Mouse (Mus musculus) brain, adult 2 months (tissue): ENCODE measurements around the gene Slc25a44.
"Not testable (repeated sequence)": the region's sequence is repeated elsewhere in the genome, so short reads cannot be mapped to it uniquely, and the experiment has no call there.

Experiments used
- DNase-seq: peaks from one replicate; pipeline ENCODE4 v3.0.0; 2011; ENCODE audit warnings: low read depth, low spot score

Slc25a44 gene

GRCm38 (mm10) chr3:88415668-88416067 is 9.3 kb downstream of the Slc25a44 start:
- DNase-seq = no peak

GRCm38 (mm10) chr3:88412636-88413035 is 12.3 kb downstream of the Slc25a44 start:
- DNase-seq = no peak

GRCm38 (mm10) chr3:88411681-88412080 is 13.3 kb downstream of the Slc25a44 start:
- no peak for DNase-seq

GRCm38 (mm10) chr3:88410645-88411031 is 14.3 kb downstream of the Slc25a44 start:
- DNase-seq = no peak

GRCm38 (mm10) chr3:88409741-88410644 is 14.9 kb downstream of the Slc25a44 start, which contains the start of gene Pmf1:
TSS of gene Pmf1 (minus strand) at chr3:88410331.
- peak; percentile 95 for DNase-seq

GRCm38 (mm10) chr3:88408953-88409352 is 16.0 kb downstream of the Slc25a44 start:
- no peak for DNase-seq

GRCm38 (mm10) chr3:88407529-88407928 is 17.4 kb downstream of the Slc25a44 start:
- no peak for DNase-seq

- peak; percentile 96 for DNase-seq
Measured at GRCm38 (mm10) chr3:88407090-88407489, 17.8 kb downstream of the Slc25a44 start.

- DNase-seq = no peak
Measured at GRCm38 (mm10) chr3:88403522-88404230, 21.3 kb downstream of the Slc25a44 start.

GRCm38 (mm10) chr3:88398666-88399065 is 26.3 kb downstream of the Slc25a44 start:
- DNase-seq = peak; percentile 93

GRCm38 (mm10) chr3:88395742-88396141 is 29.2 kb downstream of the Slc25a44 start:
- DNase-seq = no peak

GRCm38 (mm10) chr3:88395288-88395687 is 29.7 kb downstream of the Slc25a44 start:
- DNase-seq = no peak

- peak; percentile 71 for DNase-seq
Measured at GRCm38 (mm10) chr3:88393776-88394375, 31.1 kb downstream of the Slc25a44 start.

GRCm38 (mm10) chr3:88384364-88384763 is 40.6 kb downstream of the Slc25a44 start, which contains the start of gene Bglap:
TSS of gene Bglap (minus strand) at chr3:88384464.
- no peak for DNase-seq

- not testable (repeated sequence) for DNase-seq
Measured at GRCm38 (mm10) chr3:88382383-88382782, 42.6 kb downstream of the Slc25a44 start.

GRCm38 (mm10) chr3:88381389-88382315 is 43.3 kb downstream of the Slc25a44 start:
- peak; percentile 59 for DNase-seq

GRCm38 (mm10) chr3:88378599-88378998 is 46.3 kb downstream of the Slc25a44 start, which contains the start of gene Bglap2:
TSS of gene Bglap2 (minus strand) at chr3:88378699.
- DNase-seq = not testable (repeated sequence)

GRCm38 (mm10) chr3:88376644-88377043 is 48.3 kb downstream of the Slc25a44 start:
- DNase-seq = not testable (repeated sequence)

- peak; percentile 69 for DNase-seq
Measured at GRCm38 (mm10) chr3:88375750-88376626, 49.0 kb downstream of the Slc25a44 start.

GRCm38 (mm10) chr3:88372643-88373042 is 52.3 kb downstream of the Slc25a44 start, which contains the start of gene Bglap3:
TSS of gene Bglap3 (minus strand) at chr3:88372743.
- not testable (repeated sequence) for DNase-seq
